Mouse (Mus musculus) megakaryocyte progenitor cell, adult 5-6 weeks (primary cell): ENCODE data around the gene Slc1a2. TPM values are rescaled to one million over a fixed set of nuclear protein-coding genes. Genes with fewer than 3 reads are reported as not detected.

Experiments used
- ATAC-seq: replicated peaks from 2 replicates; pipeline ENCODE4 v1.8.0; 2016; ENCODE audit warnings: mild to moderate bottlenecking, moderate TSS enrichment, inconsistent platforms; ENCODE audit not compliant: poor library complexity
- total RNA-seq, 2 experiments: library from RNA; stranded (forward) in 1 of 2; stranded (reverse) in 1 of 2; fragments of 157-497, 149-512 nt in 1 of 2; fragments of 200-1000 nt in 1 of 2; gene quantifications; 2 replicates each; pipeline versions ENCODE4 v1.2.3 to v1.2.4; 2015 to 2017

The Slc1a2 gene
- total RNA-seq, 2 experiments from 2014 or later, result not detected

DNA sequence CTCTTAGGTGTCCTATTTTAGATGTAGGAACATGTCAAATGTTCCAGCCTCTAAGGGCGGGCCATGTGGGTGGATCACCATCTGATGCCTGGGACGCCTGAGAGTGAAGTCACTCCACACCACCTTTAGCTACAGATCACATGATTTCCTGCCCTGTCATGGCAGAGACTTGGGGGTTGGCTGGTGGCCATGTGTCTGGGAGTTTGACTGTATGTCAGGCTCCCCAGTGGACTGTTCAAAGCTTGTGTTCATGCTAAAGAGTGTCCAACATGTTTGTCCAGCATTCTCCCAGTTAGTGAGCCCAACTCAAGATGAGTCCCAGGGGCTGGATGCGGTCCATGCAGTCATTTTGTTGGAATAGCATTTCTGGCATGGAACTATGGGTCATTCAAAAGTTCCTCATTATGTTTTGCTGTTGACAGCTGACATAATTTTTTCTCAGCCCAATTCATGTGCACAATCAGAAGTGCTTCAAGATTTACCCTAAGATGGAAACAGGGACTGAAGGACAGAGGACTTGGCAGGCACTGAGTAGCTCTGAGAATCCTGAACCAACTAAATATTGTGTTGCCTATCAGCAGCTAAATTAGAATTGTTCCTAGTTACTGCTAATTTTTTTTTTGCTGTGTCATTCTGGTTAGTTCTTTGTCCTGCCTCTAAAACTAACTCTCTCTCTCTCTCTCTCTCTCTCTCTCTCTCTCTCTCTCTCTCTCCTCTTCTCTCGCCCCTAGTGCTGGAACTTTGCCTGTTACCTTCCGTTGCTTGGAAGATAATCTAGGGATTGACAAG is 102.0 kb downstream of the Slc1a2 start:
- ATAC-seq, result peak; percentile 83

DNA sequence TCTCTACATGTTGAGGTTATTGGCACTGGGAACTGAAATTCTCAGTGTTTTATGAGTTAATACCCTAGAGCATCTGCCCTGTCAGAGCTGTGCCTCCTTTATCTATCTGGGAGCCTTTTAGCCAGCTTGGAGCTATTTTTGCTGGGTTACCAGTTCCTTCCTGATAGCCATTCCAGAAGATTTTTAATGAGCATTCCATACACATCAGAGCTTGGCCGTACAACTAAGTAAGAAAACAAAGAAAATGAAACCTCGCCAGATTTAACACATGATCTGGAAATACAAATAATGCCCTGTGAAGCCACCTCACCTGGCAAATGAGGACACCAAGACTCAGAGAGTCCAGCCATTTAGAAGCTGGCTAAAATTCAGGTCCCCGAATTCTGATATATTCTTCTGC is 104.7 kb downstream of the Slc1a2 start:
- no peak for ATAC-seq

DNA sequence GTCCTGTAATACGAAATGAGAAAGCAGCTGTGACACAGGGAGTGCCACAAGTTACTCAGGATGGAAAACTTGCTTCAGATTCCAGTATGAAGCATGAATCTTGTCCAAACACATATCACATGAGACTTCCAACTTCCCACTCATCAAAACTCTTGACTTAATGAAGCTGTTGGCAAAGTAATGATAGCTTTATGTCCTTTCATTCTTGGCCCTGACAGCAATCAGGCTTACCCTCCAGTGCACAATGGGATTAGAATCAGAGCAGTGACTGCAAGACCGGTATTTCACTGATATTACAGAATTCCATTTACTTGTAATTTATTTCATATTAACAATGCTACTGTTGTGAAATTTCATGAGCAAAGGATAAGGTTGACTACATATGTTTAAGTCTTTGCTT is 105.5 kb downstream of the Slc1a2 start:
- ATAC-seq, result no peak

DNA sequence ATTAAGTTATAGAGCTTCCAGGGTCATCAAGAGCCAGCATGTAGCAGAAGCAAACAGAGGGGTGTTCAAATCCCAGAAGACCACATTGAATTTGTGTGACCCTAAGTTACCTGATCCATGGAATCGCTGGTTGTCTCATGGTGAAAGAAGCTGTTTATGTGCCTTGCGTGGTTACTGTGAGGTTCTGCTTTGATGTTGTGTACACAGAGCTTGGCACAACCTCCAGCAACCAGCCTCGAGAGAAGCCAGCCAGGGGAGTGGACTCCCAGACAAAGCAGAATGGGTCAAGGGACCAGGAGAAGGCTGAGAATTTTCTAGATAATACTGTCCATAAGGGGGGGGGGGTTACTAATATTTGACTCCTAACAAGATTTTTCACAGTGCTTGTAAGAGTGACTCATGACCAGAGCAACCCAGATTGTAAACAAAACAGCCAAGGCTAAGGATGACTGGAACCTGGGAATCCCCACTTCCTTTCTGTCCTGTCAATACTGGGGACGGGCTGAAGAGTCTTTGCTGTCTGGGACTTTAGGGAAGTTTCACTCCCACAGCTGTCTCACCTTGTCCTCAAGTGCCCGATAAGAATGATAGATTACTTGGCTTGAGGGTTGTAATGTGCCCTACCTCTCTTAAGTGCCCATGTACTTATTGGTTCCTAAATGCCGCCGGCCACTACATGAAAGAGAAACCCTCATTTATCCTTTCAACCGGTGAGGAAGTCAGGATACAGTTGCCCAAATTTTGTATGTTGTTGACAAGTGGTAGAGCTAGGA is 106.3 kb downstream of the Slc1a2 start:
- ATAC-seq, result no peak

GRCm38 (mm10) chr2:102768267-102768666 is 109.8 kb downstream of the Slc1a2 start:
- ATAC-seq, result no peak

DNA sequence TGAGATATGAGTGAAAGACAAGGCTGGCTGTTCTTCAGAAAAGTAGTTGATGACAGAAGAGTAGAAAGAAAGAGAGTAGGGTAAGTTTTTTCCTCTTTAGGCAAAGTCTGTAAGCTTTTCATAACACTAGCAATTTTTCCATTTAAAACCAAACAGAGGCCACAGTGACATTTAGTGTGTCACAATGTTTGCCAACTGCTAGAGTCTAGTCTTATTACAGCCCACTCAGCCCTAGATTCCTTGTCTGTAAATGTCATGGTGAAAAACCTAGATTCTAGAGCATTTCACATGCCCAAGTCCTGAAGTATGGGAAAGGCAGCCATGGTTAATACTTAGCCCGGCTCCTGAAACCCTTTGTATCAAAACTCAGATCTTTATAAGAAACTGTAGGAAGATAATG is 112.8 kb downstream of the Slc1a2 start:
- ATAC-seq, result no peak

DNA sequence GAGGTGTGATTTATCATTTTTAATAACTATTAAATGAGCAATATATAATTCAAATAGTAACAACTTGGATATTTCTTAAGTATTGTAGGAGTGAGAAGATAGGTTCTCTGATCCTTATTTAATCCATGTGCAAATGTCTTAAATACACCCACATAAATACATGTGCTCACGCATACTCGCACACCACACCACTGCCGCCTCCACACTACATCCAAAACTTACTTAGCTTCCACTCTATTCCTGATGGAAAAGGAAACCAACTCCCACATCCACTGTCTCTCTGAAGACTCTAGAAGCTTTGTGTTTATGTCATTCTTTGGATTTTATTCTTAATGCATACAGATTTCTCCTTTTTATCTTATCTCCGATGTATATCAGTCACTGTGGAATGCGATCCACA is 113.8 kb downstream of the Slc1a2 start:
- no peak for ATAC-seq

DNA sequence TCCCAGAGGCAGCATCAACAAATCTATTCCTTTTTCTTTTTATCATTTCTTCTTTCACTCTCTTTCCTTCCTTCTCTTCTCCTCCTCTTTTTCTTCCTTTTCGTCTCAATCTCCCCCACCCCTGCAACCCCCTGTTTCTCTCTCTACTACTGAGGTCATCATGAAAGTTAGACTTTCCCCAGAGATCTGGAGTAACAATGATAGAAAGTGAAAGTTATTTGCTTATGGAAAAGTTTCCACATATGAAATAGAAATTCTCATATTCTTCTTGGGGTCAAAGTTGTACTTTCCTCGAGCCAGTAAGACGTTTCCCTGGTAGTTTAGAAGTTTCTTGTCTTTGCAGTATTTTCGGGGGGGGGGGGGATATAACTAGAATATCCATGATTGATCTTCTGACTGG is 116.2 kb downstream of the Slc1a2 start:
- ATAC-seq, result no peak

GRCm38 (mm10) chr2:102775561-102775960 is 117.1 kb downstream of the Slc1a2 start:
- no peak for ATAC-seq

GRCm38 (mm10) chr2:102778208-102778607 is 119.7 kb downstream of the Slc1a2 start:
- ATAC-seq, result no peak

DNA sequence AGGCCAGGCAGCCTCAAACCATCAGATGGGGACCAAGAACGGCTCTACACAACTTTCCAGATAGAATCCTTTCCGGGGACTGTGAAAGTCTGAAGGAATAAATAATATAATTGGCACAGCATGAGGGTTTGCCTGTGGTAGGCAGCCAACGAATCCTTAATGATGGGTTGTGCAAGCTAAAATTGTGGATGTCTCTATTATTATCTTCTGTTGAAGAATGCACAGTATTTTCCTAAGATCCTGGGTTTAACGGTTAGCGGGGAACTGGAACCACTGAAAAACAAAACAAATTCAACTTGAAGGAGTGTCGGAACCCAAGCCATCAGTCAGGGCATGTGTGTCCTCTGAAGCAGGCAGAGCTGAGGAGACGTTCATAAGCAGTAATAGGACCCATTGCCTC is 124.3 kb downstream of the Slc1a2 start:
- ATAC-seq, result no peak

GRCm38 (mm10) chr2:102785696-102786095 is 127.2 kb downstream of the Slc1a2 start:
- 0 out of 2 replicates have a peak, but pooled peaks have one; percentile 29 for ATAC-seq

DNA sequence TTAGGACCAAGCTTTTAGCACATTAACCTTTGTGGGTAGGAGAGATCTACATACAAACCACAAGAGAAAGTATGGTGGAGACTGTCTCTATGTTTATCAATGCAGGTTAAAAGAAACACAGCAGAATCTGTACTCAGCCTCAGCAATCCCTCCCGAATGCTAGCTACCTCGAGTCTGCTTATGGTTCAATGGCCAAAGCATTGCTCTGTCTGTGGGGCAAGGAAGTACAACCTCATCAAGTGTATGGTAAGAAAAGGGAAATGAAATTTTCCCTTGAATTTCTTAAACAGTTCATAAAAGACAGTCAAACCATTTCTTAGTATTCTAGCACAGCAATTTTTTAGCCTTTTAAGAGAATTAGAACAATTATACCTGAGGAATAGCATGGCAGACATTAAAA is 133.2 kb downstream of the Slc1a2 start:
- ATAC-seq, result peak; percentile 29; the same call in 1 of the 2 replicates

GRCm38 (mm10) chr2:102792804-102793203 is 134.3 kb downstream of the Slc1a2 start:
- ATAC-seq, result no peak

DNA sequence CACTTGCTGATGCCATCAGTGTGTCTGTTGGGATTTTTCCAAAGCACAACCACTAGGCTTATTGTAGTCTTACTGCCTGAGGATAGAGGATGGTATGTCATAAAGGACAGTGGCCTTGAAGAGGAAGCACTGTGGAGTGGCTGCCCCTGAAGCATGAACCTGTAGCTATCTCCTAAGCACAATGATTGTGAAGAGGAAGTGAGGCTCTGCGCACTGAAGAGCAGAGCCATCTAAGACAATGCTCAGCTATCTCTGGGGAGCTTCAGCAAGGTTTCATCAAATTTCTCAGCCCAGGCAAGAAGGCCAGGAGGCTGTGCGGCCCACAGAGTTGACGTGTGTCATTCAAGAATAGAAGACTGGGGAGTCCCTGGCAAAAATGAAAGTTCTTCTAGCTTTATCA is 136.6 kb downstream of the Slc1a2 start:
- ATAC-seq, result peak; percentile 58

DNA sequence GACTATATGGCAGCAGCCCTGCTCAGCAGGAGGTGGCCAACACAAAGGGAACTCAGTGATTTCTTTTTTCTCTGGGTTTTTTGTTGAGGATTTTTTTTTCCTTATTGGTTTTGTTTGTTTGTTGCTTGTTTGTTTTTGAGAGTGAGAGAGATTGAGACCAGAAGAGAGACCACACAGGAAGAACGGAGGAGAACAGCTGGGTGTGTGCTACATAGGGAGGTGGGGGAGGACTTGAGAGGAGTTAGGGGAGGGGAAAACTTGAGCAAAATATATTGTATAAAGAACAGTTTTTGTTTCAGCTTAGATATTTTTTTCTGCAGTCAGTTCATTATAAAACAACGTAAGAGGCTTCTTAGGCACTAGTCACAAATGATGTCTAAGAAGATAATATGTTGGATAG is 139.7 kb downstream of the Slc1a2 start:
- no peak for ATAC-seq

GRCm38 (mm10) chr2:102801899-102802298 is 143.4 kb downstream of the Slc1a2 start:
- ATAC-seq, result no peak

DNA sequence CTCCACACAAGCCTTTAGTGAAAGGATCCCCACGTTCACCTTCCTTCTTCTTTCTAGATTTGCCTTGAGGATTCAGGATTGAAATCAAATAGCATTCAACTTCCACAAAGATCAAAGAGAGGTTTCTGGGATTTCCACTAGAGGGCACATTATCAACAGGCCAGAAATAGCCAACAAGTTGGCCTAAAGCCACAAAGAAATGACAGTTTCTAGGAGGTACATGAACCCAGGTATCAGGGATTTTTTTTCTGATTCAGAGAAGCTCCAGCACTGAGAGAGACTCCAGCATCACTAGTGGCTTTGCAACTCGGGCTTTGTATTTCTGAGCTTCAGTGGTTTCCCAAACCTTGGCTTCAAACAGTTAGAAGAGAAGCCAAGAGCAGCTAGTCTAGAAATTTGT is 145.7 kb downstream of the Slc1a2 start:
- 0 out of 2 replicates have a peak, but pooled peaks have one; percentile 46 for ATAC-seq

GRCm38 (mm10) chr2:102805283-102805682 is 146.8 kb downstream of the Slc1a2 start:
- no peak for ATAC-seq

DNA sequence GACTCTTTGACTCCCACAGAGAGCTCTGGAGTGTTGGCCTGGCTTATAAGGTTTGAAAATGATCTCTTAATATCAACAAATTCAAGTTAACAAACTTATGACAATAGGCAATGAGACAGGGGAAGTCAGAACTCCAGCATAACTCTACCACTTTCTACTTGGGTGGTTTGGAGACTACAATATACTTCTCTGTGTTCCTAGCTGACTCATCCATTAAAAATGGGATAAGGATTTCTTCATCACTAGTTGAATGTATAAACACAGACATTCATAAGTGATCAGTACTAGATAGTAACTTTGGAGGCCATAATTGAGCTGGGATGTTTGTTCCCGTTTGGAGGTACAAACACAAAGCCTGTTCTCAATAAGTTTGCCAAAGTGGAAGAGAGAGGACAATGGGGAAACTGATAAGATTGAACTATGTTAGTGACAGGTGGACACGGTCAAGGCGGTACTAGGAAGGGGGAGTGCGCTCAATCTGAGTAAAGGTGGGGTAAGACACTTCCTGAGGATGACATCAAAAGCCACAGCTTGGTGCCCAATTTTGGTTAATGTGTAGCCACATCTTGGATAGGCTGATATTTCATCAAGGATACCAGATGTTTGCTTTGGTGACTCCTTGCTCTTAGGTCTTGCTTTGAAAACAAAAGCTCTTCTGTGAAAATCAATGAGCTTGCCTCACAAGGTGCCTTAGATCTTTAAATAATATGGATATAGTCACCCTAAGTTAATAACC is 147.5 kb downstream of the Slc1a2 start:
- no peak for ATAC-seq

DNA sequence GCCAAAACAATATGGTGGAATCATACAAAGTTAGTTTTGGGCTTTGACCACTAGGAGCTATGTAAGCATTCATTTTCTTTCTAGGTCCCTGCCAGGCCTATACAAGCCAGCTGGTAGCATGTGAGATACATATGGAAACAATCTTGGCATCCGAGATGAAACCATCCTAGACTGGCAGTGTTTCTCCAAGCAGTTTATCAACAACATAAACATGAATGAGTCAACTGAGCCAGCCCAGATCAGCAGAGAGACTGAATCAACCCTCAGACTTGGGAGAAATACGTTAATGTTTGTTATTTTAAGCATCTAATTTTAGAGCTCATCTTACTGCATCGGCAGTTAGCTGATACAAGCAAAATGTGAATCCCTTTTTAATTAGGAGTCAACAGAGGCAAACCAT is 149.2 kb downstream of the Slc1a2 start:
- no peak for ATAC-seq

- no peak for ATAC-seq
Observed at GRCm38 (mm10) chr2:102809436-102809835, 151.0 kb downstream of the Slc1a2 start.
